In genomic region chr15:98901530-98901929, GRCm38 (mm10) we compare ENCODE assay signal across 18 mouse cellular contexts. TPM values are rescaled to one million over a fixed set of nuclear protein-coding genes. Genes with fewer than 3 reads are reported as not detected.
"Had no signal": no experiment of that assay in that cellular context is flagged by ENCODE, and none has a peak within 500 bp of the region (broad histone marks: within the 10 kb centered on the region; RNA-seq: fewer than 3 reads in every experiment).

No protein-coding gene starts in this region.

- DNase-seq: kidney, adult 2 months; kidney, postnatal 10 days; kidney, postnatal 4 days; layer of hippocampus, adult 9-11 months; layer of hippocampus, postnatal 36 days; lung, adult 2 months; lung, postnatal 14 days; lung, postnatal 4 days; midbrain, embryonic 14.5 days; thymus, adult 2 months; thymus, postnatal 14 days; thymus, postnatal 4 days had no signal

- H3K27ac ChIP-seq: limb, embryonic 10.5 days; limb, embryonic 13.5 days; liver, embryonic 15.5 days had no signal

- H3K9ac ChIP-seq: limb, embryonic 13.5 days; liver, embryonic 15.5 days had no signal

- H3K4me2 ChIP-seq: limb, embryonic 13.5 days; liver, embryonic 15.5 days; midbrain, embryonic 11.5 days had no signal

- H3K4me3 ChIP-seq: limb, embryonic 10.5 days; limb, embryonic 13.5 days; liver, embryonic 15.5 days had no signal

- H3K9me3 ChIP-seq: limb, embryonic 10.5 days; limb, embryonic 13.5 days; liver, embryonic 15.5 days had no signal

RNA-seq across cellular contexts. Expression of gene Dhh, which starts 3.2 kb away (rescaled TPM):
- total RNA-seq: megakaryocyte progenitor cell, adult 5-6 weeks; megakaryocyte-erythroid progenitor cell, adult 5-6 weeks had no signal
